Mouse (Mus musculus) C2C12 (cell line): Measurements from ENCODE around the gene Cd151. TPM values are rescaled to one million over a fixed set of nuclear protein-coding genes. Genes with fewer than 3 reads are reported as not detected.

Experiments used
- H3K27me3 ChIP-seq: one replicate; pipeline ENCODE4 v1.6.1; 2011; ENCODE audit not compliant: control insufficient read depth, insufficient read depth, insufficient read length
- H3K36me3 ChIP-seq: one replicate; pipeline ENCODE4 v1.6.1; 2011; ENCODE audit not compliant: control insufficient read depth, insufficient read depth
- H3K4me3 ChIP-seq: one replicate; pipeline ENCODE4 v1.5.1; 2011; ENCODE audit warnings: mild to moderate bottlenecking, control low read depth; ENCODE audit not compliant: poor library complexity, insufficient read depth, severe bottlenecking
- H3K79me2 ChIP-seq: one replicate; pipeline ENCODE4 v1.6.1; 2011; ENCODE audit not compliant: control insufficient read depth, insufficient read depth
- H3K79me3 ChIP-seq: one replicate; pipeline ENCODE4 v1.6.1; 2011; ENCODE audit warnings: low read depth, control low read depth
- H3ac ChIP-seq: one replicate; pipeline ENCODE3; 2011; ENCODE audit warnings: low read depth; ENCODE audit not compliant: control insufficient read depth, insufficient read length
- CEBPB ChIP-seq: IDR thresholded peaks from one replicate; pipeline ENCODE4 v1.6.1; 2011; ENCODE audit warnings: low read depth, mild to moderate bottlenecking, control low read depth, moderate library complexity
- CTCF ChIP-seq: IDR thresholded peaks from one replicate; pipeline ENCODE4 v1.5.1; 2011; ENCODE audit not compliant: control insufficient read depth, insufficient read depth, insufficient read length
- FOSL1 ChIP-seq: IDR thresholded peaks from one replicate; pipeline ENCODE4 v1.8.0; 2011; ENCODE audit warnings: mild to moderate bottlenecking, low read length; ENCODE audit not compliant: poor library complexity, insufficient read depth, severe bottlenecking
- MAX ChIP-seq: IDR thresholded peaks from one replicate; pipeline ENCODE4 v1.6.1; 2011; ENCODE audit warnings: mild to moderate bottlenecking, control low read depth
- MYOD1 ChIP-seq: IDR thresholded peaks from one replicate; pipeline ENCODE4 v1.6.1; 2011; ENCODE audit warnings: low read depth; ENCODE audit not compliant: control insufficient read depth, insufficient read length
- MYOG ChIP-seq: IDR thresholded peaks from one replicate; pipeline ENCODE4 v1.6.1; 2011; ENCODE audit not compliant: control insufficient read depth, insufficient read length; ENCODE audit errors: extremely low read depth
- USF1 ChIP-seq: IDR thresholded peaks from one replicate; pipeline ENCODE4 v1.6.1; 2011; ENCODE audit warnings: low read depth, mild to moderate bottlenecking, control low read depth, moderate library complexity
- polyA plus RNA-seq: library from polyadenylated mRNA; unstranded; fragments of >200 nt; fragmentation: generic; extraction: Trizol; gene quantifications from one replicate; pipeline ENCODE4 v1.2.1, GENCODE M21; 2012; ENCODE audit warnings: missing spikeins

Gene Cd151
- polyA plus RNA-seq, 1 experiment: 334 TPM

DNA sequence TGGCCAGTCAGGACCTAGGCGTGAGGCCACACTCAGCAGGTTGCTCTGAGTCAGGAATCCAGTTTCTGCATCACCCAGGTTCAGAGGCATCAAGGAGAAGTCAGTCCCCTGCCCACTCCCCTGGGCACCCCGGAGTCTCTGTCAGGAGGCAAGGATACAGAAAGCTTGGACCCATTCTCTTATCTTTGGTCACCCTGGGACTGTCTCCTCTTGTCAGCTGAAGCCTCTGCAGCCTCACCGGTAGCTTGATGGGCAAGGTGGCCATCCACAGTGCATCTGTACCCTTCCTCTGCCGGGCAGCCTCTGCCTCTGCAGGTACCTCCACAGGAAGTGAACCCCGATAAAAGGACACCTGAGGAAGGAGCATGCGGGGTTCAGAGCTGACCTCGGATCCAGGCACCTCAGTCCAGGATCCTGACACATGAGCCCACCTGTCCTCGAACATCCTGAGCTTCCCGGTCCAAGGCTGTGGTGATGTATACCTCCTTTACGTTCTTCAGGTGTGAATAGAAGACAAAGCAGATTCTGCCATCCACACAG, 28.0 kb upstream of the Cd151 start:
- peaks cover 7% of the 10 kb centered on the region for H3K79me3 ChIP-seq
- TF ChIP-seq FOSL1: no peak
- no peak for TF ChIP-seq CEBPB
- no peak for TF ChIP-seq MYOG
- no peak for TF ChIP-seq MAX
- no peak for TF ChIP-seq CTCF
- TF ChIP-seq MYOD1: no peak
- TF ChIP-seq USF1: no peak
- no peaks in the 10 kb centered on the region for H3K27me3 ChIP-seq
- no peak overlapping the region for H3K4me3 ChIP-seq
- H3K36me3 ChIP-seq: peaks cover 31% of the 10 kb centered on the region
- H3K79me2 ChIP-seq: peaks cover 54% of the 10 kb centered on the region
- H3ac ChIP-seq: no peak overlapping the region

DNA sequence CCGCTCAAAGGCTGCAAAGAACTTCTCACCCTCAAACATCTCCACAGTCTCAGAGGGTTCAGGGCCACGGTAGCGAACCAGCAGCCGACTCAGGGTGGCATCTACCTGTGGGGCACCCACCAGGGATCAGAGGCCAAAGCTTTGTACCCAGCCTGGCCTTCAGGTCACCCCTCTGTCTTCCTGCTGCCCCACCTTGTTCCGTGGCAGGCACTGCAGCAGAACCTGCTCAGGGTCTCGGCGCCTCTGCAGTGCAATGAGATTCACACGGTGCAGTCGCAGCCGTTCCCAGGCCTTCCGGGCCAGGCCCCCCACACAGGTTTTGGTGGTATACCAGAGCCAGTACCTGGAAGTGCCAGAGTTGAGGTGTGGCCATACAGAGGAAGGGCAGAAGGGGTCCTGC, 27.4 kb upstream of the Cd151 start:
- peaks cover 48% of the 10 kb centered on the region for H3K79me2 ChIP-seq
- no peak overlapping the region for H3K4me3 ChIP-seq
- H3K79me3 ChIP-seq: peaks cover 4% of the 10 kb centered on the region
- TF ChIP-seq MYOG: no peak
- TF ChIP-seq USF1: no peak
- TF ChIP-seq FOSL1: no peak
- TF ChIP-seq MYOD1: no peak
- TF ChIP-seq CEBPB: no peak
- TF ChIP-seq CTCF: no peak
- no peak for TF ChIP-seq MAX
- no peak overlapping the region for H3ac ChIP-seq
- H3K36me3 ChIP-seq: peaks cover 31% of the 10 kb centered on the region
- no peaks in the 10 kb centered on the region for H3K27me3 ChIP-seq

DNA sequence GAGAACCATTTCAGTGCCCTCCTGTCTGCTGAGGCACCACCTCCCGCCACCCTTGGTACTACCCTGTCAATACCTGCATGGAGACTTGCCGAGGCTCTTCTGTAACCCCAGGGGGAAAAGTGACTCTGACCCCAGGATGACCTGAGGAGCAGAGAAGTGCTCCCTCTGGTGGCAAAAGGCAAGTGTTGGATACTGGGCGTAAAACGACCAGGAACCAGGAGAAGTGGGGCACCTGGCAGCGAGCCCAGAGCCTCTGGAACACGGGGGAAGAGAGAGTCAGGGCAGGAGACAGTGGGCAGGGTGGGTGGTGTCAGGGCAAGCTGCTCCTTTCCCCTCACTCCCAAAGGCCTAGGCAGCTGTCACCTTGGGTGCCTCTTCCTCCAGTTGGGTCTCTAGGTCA, 26.6 kb upstream of the Cd151 start:
- Histone ChIP-seq H3K79me2 (peaks cover 42% of the 10 kb centered on the region), H3K36me3 (peaks cover 31% of the 10 kb centered on the region), H3K79me3 (peaks cover 4% of the 10 kb centered on the region), H3ac (no peak overlapping the region), H3K27me3 (no peaks in the 10 kb centered on the region), H3K4me3 (no peak overlapping the region)
- no peak for TF ChIP-seq CEBPB
- TF ChIP-seq FOSL1: no peak
- no peak for TF ChIP-seq USF1
- TF ChIP-seq CTCF: peak; percentile 57
- no peak for TF ChIP-seq MAX
- no peak for TF ChIP-seq MYOG
- TF ChIP-seq MYOD1: no peak

DNA sequence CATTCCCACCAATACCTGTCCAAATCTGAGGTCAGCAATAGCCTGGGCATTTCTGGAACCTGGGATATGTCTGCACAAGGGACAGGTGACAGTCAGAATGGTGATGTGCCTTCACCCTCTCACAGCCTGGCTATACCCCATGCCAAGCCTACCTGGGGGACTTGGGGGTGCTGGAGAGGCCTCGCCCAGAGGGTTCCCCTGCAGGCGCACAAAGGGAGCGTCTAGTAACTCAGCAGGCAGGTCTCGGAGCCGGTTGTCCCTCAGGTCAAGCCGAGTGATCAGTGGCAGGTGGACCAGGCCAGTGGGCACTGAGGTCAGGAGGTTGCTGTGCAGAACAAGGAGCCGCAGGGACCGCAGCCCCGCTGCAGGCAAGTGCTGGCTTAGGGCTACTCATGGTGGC, 25.7 kb upstream of the Cd151 start:
- H3K4me3 ChIP-seq: no peak overlapping the region
- TF ChIP-seq MAX: no peak
- TF ChIP-seq USF1: no peak
- TF ChIP-seq MYOD1: no peak
- TF ChIP-seq MYOG: no peak
- TF ChIP-seq CEBPB: no peak
- no peak for TF ChIP-seq CTCF
- no peak for TF ChIP-seq FOSL1
- no peak overlapping the region for H3ac ChIP-seq
- peaks cover 31% of the 10 kb centered on the region for H3K36me3 ChIP-seq
- no peaks in the 10 kb centered on the region for H3K27me3 ChIP-seq
- H3K79me3 ChIP-seq: peaks cover 1% of the 10 kb centered on the region
- peaks cover 34% of the 10 kb centered on the region for H3K79me2 ChIP-seq

DNA sequence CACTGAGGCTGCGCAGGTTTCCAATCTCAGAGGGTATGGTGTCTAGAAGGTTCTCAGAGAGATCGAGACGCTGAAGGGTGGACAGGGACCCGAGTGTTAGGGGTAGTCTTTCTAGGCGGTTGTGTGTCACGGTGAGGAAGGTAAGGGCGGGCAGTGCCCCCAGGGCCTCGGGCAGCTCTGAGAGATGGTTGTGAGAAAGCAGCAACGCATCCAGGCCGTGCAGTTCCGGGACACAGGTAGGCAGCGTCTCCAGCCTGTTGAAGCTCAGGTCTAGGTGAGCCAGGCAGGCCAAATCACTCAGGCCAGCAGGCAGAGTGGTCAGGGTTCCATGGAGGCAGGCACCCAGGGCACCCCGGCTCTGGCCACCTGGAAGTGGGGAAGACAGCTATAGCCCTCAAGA, 25.0 kb upstream of the Cd151 start:
- H3K36me3 ChIP-seq: peaks cover 31% of the 10 kb centered on the region
- peak overlapping the region; percentile 78 for H3ac ChIP-seq
- H3K4me3 ChIP-seq: no peak overlapping the region
- H3K27me3 ChIP-seq: no peaks in the 10 kb centered on the region
- TF ChIP-seq MAX (no peak), MYOG (no peak), CTCF (no peak), MYOD1 (no peak), USF1 (no peak), CEBPB (no peak), FOSL1 (no peak)
- no peaks in the 10 kb centered on the region for H3K79me3 ChIP-seq
- H3K79me2 ChIP-seq: peaks cover 27% of the 10 kb centered on the region
